Mouse (Mus musculus) kidney, adult 2 months (tissue): ENCODE results near the gene Disp1.

Experiments used
- CTCF ChIP-seq: fragments of 200-500 bp; conservative IDR thresholded peaks from 2 replicates; pipeline ENCODE4 v1.5.1; 2011; ENCODE audit warnings: low read depth, mild to moderate bottlenecking, control low read depth, low read length, moderate library complexity, mixed read lengths; ENCODE audit not compliant: insufficient read depth, insufficient read length
- POLR2A ChIP-seq: fragments of 200-500 bp; IDR thresholded peaks from one replicate; pipeline ENCODE4 v1.6.1; 2011; ENCODE audit warnings: low read depth, low read length, control low read depth

DNA sequence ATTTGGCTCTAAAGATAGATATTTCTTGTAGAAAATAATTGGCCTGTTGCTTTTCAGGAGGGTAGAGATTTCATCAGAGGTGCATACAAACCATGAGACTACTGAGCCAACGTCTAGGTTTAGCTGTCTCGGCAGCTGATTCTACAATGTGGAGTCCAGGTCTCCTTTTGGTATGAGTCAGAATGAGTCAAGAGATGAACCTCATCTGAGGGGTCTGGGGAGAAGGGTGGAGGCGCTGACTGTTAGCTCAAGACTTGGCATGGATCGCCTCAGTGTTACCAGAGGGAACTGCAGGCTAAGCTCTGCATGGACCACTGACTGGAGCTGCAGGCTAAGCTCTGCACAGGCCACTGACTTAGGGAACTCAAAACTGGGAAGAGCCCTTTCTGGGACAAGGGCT is 138.9 kb downstream of the Disp1 start:
- no peak for TF ChIP-seq POLR2A
- TF ChIP-seq CTCF: no peak
